Mouse (Mus musculus) layer of hippocampus, postnatal 14 days (tissue): ENCODE measurements around the gene Chadl. TPM values are rescaled to one million over a fixed set of nuclear protein-coding genes. Genes with fewer than 3 reads are reported as not detected.

Experiments
- total RNA-seq, 2 experiments: library from RNA; stranded (reverse); gene quantifications; 2 replicates each; pipeline ENCODE4 v1.2.3; 2021

The Chadl gene
- total RNA-seq, 2 experiments from 2014 or later: 25.6 to 27.0 TPM

Other genes with a start within 250 kb of the Chadl start
- 100 to 1,000 TPM; 135 to 148 TPM for gene Rbx1, start 231.0 kb downstream of the Chadl start, total RNA-seq
- gene Ep300, start 111.9 kb downstream of the Chadl start, total RNA-seq: 10 to 100 TPM; 58.7 to 62.8 TPM
- gene L3mbtl2, start 33.4 kb downstream of the Chadl start, total RNA-seq: 10 to 100 TPM; 37.7 to 38.8 TPM
- 100 to 1,000 TPM; 161 to 169 TPM for gene Zc3h7b, start 47.8 kb upstream of the Chadl start, total RNA-seq
- 100 to 1,000 TPM; 161 to 176 TPM for gene Rangap1, start 48.2 kb upstream of the Chadl start, total RNA-seq
- 100 to 1,000 TPM; 184 TPM for gene Tef, start 105.1 kb upstream of the Chadl start, total RNA-seq
- 10 to 100 TPM; 24.6 to 31.6 TPM for gene Tob2, start 161.5 kb upstream of the Chadl start, total RNA-seq
- 10 to 100 TPM; 31.0 to 39.0 TPM for gene Phf5a, start 174.6 kb upstream of the Chadl start, total RNA-seq
- gene Aco2, start 175.0 kb upstream of the Chadl start, total RNA-seq: 100 to 1,000 TPM; 481 to 503 TPM
- 10 to 100 TPM; 52.8 to 54.7 TPM for gene Polr3h, start 229.0 kb upstream of the Chadl start, total RNA-seq
- gene Csdc2, start 239.5 kb upstream of the Chadl start, total RNA-seq: 100 to 1,000 TPM; 131 to 136 TPM